Mouse (Mus musculus) MEL (cell line): ENCODE results near the gene Akr1d1.

Experiments
- CTCF ChIP-seq, 3 experiments: IDR thresholded peaks in 2 of 3; conservative IDR thresholded peaks in 1 of 3; 2 replicates each; pipeline ENCODE4 v1.5.1; 2011 to 2012; ENCODE audit warnings: low read length in 3 of 3, low read depth in 2 of 3, mild to moderate bottlenecking in 2 of 3, improper control_type of control experiment in 1 of 3, inconsistent platforms in 1 of 3, mixed read lengths in 1 of 3, moderate library complexity in 1 of 3; ENCODE audit not compliant: control insufficient read depth in 1 of 3, insufficient read depth in 1 of 3, poor library complexity in 1 of 3, severe bottlenecking in 1 of 3
- GATA1 ChIP-seq: IDR thresholded peaks from 2 replicates; pipeline ENCODE4 v1.6.1; 2011; ENCODE audit warnings: low read depth, low read length, improper control_type of control experiment
- HCFC1 ChIP-seq: IDR thresholded peaks from 2 replicates; pipeline ENCODE4 v1.6.1; 2012; ENCODE audit warnings: low read depth, mild to moderate bottlenecking, inconsistent platforms, low read length, improper control_type of control experiment, moderate library complexity
- KAT2A ChIP-seq: conservative IDR thresholded peaks from 2 replicates; pipeline ENCODE4 v1.6.1; 2012; ENCODE audit warnings: low read depth, low read length, improper control_type of control experiment, inconsistent platforms
- MAZ ChIP-seq: IDR thresholded peaks from 2 replicates; pipeline ENCODE4 v1.6.1; 2012; ENCODE audit warnings: low read depth, mild to moderate bottlenecking, inconsistent platforms, low read length, improper control_type of control experiment
- MYB ChIP-seq: IDR thresholded peaks from 2 replicates; pipeline ENCODE4 v1.6.1; 2011; ENCODE audit warnings: mild to moderate bottlenecking, low read depth, low read length, improper control_type of control experiment
- POLR2A ChIP-seq, 2 experiments: IDR thresholded peaks; 2 replicates each; pipeline ENCODE4 v1.6.1; 2011 to 2012; ENCODE audit warnings: low read length in 2 of 2, mild to moderate bottlenecking in 2 of 2, control low read depth in 1 of 2, improper control_type of control experiment in 1 of 2, low read depth in 1 of 2, moderate library complexity in 1 of 2; ENCODE audit not compliant: control insufficient read depth in 1 of 2, insufficient read depth in 1 of 2, poor library complexity in 1 of 2
- SIN3A ChIP-seq: IDR thresholded peaks from 2 replicates; pipeline ENCODE4 v1.6.1; 2012; ENCODE audit warnings: low read length, improper control_type of control experiment, inconsistent platforms
- TAL1 ChIP-seq: IDR thresholded peaks from 2 replicates; pipeline ENCODE4 v1.6.1; 2012; ENCODE audit warnings: mild to moderate bottlenecking, inconsistent platforms, low read length, moderate library complexity, mixed read lengths
- TBP ChIP-seq: IDR thresholded peaks from 2 replicates; pipeline ENCODE4 v1.8.0; 2011; ENCODE audit warnings: low read depth, low read length, improper control_type of control experiment
- USF1 ChIP-seq: IDR thresholded peaks from 2 replicates; pipeline ENCODE4 v1.6.1; 2014; ENCODE audit warnings: low read depth, mild to moderate bottlenecking, inconsistent platforms, low read length, improper control_type of control experiment, moderate library complexity

DNA sequence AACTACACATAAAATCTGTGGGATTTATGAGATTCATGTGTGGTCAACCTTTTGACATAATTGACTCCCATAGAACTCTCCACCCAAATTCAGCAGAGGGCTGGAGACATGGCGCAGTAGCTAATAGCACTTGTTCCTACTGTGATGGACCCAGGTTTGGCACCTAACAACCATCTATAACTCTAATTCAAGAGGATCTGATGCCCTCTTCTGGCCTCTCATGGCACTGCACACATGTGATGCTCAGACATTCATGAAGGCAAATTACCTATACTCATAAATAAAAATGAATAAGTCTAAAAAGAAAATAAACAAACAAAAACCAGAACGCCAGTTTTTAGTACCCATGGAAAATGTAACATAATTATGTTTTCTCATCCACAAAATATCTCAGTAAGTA is 22.8 kb downstream of the Akr1d1 start:
- TF ChIP-seq KAT2A (no peak), HCFC1 (no peak), MYB (no peak), POLR2A (IDR thresholded peaks at IDR 0.05; ENCODE audit: control insufficient read depth in 1 of 2, insufficient read depth in 1 of 2, low read depth in 1 of 2, low read length in 2 of 2, poor library complexity in 1 of 2) (no peak), TBP (no peak), CTCF (IDR thresholded peaks at IDR 0.05 in 2 of 3, conservative IDR thresholded peaks at IDR 0.05 in 1 of 3; ENCODE audit: control insufficient read depth in 1 of 3, insufficient read depth in 1 of 3, low read depth in 2 of 3, low read length in 3 of 3, poor library complexity in 1 of 3, severe bottlenecking in 1 of 3) (peak; percentile 30 to 42 (median 30); a peak in 4 of 6 replicates), TAL1 (no peak), MAZ (no peak), USF1 (no peak), SIN3A (no peak), GATA1 (no peak)
